Mouse (Mus musculus): ENCODE data around the gene Ffar1. TPM values are rescaled to one million over a fixed set of nuclear protein-coding genes. Genes with fewer than 3 reads are reported as not detected.

Ffar1 gene
- total RNA-seq (2015; ENCODE audit: low replicate concordance) (not detected in 2 replicates), total RNA-seq (2017; ENCODE audit: low replicate concordance) (not detected in 2 replicates)

GRCm38 (mm10) chr7:30861464-30861863, at the start of gene Ffar1:
Gene Ffar1 (minus strand): TSS chr7:30861564.
- ATAC-seq (replicated peaks; ENCODE audit: low FRiP score, poor library complexity, severe bottlenecking) = no peak

GRCm38 (mm10) chr7:30909773-30910172, 48.4 kb upstream of the Ffar1 start:
- no peak for ATAC-seq (replicated peaks; ENCODE audit: low FRiP score, poor library complexity, severe bottlenecking)

GRCm38 (mm10) chr7:30908992-30909431, 47.6 kb upstream of the Ffar1 start:
- ATAC-seq (replicated peaks; ENCODE audit: low FRiP score, poor library complexity, severe bottlenecking) = no peak

DNA sequence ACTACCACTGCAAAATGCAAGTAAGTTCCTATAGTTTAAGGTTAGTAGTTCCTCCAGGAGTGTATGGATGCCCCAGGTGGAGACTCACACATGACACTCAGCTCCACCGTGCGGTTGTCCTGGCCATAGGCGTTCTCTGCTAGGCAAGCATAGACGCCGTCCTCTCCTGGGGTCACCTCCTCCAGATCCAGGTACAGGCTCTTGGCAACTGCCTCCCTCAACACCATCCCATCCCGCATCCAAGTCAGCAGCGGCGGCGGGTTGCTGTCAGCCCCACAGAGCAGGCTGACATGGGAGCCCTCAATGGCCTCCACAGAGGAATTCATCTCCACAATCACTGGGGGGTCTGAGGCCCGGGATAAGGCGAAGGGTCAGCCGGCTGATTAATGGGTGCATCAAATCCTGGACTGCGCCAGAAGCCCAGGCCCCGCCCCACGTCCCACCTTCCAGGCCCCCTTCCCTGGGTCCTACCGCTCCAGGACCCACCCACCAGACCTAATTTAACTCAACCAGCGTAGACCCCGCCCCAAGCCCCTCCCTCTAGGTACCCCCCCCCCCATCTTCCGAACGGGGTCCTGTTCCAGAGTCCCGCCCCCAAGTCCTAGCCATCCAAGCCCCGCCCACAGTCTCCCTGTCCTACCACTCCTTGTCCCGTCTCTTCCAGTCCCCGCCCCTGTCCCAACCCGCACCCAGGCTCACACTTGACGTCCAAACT, 47.1 kb upstream of the Ffar1 start:
- ATAC-seq (replicated peaks; ENCODE audit: low FRiP score, poor library complexity, severe bottlenecking) = no peak

DNA sequence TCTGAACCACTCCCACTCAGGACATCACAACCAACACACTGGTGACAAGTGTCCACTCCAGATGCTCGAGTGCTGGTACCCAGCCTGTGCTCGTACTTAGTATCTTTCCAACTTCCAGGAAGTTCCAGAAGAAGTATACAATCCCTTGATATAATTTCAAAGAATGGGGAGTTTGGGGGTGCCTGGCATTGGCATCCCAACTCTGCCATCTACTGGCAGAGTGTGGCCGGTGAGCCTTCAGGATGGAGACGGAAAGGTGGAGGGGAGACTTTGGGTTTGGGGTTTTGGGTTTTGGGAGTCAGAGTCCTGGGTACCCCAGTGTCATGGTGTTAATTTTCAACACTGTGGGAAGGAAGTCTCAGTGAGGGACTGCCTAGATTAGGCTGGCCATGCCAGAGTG, 42.7 kb upstream of the Ffar1 start:
- no peak for ATAC-seq (replicated peaks; ENCODE audit: low FRiP score, poor library complexity, severe bottlenecking)

DNA sequence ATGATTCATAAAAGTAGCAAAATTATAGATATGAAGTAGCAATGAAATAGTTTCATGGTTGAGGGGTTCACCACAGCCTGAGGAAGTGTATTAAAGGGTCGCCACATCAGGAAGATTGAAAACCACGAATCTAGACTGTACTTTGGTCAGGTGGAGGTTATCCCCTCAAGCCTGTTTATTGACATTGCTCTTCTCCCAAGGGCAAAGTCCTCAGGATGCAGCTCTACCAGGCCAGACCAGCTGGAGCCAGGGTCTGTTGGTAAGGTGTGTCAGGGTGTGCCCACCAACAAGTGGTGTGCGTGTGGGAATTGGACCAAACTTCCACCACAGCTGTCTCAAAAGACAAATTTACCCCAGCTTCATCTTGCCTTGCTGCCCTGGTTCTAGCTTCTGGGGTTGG, 33.9 kb upstream of the Ffar1 start:
- ATAC-seq (replicated peaks; ENCODE audit: low FRiP score, poor library complexity, severe bottlenecking) = no peak

DNA sequence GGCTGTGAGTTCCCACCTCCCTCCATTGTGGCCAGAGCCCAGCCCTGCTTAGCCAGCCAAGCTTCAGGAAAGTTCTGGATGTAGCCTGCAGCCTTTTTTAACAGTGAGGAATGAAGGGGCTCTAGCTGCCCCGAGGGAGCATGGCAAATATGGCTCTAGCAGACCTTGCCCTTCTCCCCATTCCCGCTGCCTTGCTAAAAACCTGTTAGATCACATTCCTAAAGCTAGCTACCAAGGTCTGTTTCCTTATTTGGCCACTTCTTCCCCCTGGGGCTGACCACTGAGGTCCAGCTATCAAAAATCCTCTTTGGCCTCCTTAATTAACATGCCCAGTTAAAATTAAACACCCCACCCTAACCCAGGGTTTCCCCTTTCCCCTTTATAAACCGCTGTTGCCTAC, 31.2 kb upstream of the Ffar1 start:
- no peak for ATAC-seq (replicated peaks; ENCODE audit: low FRiP score, poor library complexity, severe bottlenecking)

- no peak for ATAC-seq (replicated peaks; ENCODE audit: low FRiP score, poor library complexity, severe bottlenecking)
Observed at GRCm38 (mm10) chr7:30891746-30892145, 30.4 kb upstream of the Ffar1 start.

- ATAC-seq (replicated peaks; ENCODE audit: low FRiP score, poor library complexity, severe bottlenecking) = no peak
Observed at GRCm38 (mm10) chr7:30890681-30891080, 29.3 kb upstream of the Ffar1 start.

DNA sequence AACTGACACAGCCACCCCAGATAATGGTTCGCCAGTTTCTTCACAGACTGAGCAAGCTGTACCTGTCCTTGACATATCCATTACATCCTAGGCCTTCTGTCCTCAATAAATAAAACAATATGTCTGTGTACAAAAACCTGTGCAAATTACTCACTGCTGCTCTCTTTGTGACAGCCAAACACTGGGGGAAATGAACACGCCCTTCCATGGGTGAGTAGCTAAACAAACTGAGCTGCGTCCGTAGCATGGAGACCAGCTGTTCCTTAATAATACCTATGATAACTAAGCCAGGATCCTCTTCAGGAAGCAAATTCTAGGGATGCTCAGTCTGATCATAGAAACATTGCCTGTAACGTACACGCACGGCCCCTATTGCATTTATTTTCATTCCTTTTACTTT, 27.4 kb upstream of the Ffar1 start:
- no peak for ATAC-seq (replicated peaks; ENCODE audit: low FRiP score, poor library complexity, severe bottlenecking)

DNA sequence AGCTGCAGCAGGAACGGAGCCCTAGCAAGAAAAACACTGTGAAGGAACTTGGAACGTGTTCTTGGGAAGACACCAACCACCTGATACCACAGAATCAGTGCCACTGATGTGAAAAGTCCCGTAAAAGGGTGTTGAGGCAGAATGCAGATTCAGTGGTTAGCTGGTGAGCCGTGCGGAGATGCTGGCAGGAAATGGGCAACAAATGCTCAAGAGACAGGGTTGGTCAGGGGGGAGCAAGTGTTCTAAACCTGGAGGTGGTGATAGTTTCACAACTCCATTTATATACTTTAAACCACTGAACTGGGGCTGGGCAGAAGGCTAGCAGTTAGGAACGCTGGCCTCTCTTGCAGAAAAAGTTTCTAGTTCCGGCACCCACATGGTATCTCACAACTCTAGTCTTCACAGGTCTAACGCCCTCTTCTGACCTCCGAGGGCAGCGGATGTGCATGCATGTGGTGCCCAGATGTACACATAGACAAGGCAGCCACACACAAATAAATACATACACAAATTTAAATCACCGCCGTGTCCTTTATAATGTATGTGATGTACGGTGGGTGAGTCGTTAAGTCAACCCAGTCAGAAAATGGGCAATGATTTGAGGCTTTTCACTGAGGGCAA, 26.3 kb upstream of the Ffar1 start:
- no peak for ATAC-seq (replicated peaks; ENCODE audit: low FRiP score, poor library complexity, severe bottlenecking)

- ATAC-seq (replicated peaks; ENCODE audit: low FRiP score, poor library complexity, severe bottlenecking) = no peak
Observed at GRCm38 (mm10) chr7:30886852-30887251, 25.5 kb upstream of the Ffar1 start.

GRCm38 (mm10) chr7:30884047-30884446, 22.7 kb upstream of the Ffar1 start:
- no peak for ATAC-seq (replicated peaks; ENCODE audit: low FRiP score, poor library complexity, severe bottlenecking)

DNA sequence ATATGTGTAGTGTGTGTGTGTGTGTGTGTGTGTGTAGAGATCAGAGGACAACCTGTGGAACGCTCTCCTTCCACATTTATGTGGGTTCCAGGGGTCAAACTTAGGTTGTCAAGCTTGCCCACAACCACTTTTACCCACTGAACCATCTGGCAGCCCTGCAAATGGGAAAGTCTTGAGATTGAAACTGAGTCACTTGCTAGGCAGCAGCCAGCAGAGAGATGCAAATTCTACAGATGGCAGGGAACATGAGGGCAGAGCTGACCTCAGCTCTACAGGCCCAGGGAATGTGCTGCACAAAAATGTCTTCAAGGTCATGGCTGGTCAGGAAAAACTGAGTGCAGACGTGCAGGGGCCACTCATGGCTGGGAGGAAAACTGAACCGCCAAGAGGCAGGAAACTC, 20.0 kb upstream of the Ffar1 start:
- no peak for ATAC-seq (replicated peaks; ENCODE audit: low FRiP score, poor library complexity, severe bottlenecking)

GRCm38 (mm10) chr7:30880176-30880575, 18.8 kb upstream of the Ffar1 start, which contains the start of gene Cd22:
Gene Cd22 (minus strand): TSS chr7:30880342.
- ATAC-seq (replicated peaks; ENCODE audit: low FRiP score, poor library complexity, severe bottlenecking) = no peak

DNA sequence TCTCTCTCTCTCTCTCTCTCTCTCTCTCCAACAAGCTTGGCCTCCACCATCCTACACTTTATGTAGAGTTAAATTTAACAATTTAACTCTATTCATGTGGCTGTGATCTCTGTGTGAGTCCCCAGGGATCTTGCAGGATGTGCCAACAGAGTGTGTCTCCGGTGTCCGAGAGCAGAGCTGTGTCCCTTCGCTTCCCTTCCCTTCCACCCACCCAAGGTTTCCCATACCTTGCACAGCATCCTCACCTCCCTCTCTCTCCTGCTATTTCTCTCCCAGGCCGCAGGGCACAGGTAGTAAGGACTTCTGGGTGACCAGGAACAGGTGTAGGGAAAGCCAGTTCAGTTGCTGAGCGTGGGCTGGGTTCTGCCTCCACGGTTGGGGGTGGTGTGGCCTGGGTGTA, 17.6 kb upstream of the Ffar1 start:
- ATAC-seq (replicated peaks; ENCODE audit: low FRiP score, poor library complexity, severe bottlenecking) = no peak

DNA sequence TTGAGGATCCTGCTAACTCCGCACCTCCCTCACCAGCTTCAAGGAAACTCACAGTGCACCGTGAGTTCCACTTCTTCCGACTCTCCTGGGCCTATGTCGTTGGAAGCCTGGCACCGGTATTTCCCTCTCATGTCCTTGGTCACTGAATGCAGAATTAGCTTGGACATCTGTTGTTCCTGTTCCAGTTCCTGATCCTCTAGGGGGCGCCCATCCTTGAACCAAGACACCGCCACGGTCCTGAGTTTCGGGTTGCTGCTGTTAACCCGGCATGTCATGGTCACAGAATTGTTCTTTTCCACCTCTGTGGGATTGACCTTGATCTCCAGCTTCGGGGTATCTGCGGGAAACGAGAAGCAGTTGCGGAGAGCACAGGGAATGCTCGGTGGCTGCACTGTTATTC, 11.7 kb upstream of the Ffar1 start:
- no peak for ATAC-seq (replicated peaks; ENCODE audit: low FRiP score, poor library complexity, severe bottlenecking)

DNA sequence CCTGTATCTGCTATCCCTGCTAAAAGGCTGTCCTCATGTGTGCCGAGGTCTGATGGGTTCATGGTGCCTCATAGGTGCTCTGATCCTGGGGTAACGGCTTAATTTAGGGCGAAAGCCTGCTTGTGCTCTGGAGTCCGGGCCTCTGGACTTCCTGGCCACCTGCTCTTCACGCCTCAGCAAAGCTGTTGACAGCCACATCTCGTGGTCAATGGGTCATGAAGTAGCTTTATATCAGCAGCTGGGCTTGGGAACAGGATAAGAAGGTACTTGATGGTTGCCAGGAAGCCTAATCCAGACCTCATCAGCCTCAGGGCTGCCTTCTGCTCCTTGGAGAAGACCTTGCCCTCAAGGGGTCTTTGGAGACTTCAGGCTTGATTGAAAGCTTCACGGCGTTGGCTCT, 2.0 kb upstream of the Ffar1 start:
- ATAC-seq (replicated peaks; ENCODE audit: low FRiP score, poor library complexity, severe bottlenecking) = no peak

DNA sequence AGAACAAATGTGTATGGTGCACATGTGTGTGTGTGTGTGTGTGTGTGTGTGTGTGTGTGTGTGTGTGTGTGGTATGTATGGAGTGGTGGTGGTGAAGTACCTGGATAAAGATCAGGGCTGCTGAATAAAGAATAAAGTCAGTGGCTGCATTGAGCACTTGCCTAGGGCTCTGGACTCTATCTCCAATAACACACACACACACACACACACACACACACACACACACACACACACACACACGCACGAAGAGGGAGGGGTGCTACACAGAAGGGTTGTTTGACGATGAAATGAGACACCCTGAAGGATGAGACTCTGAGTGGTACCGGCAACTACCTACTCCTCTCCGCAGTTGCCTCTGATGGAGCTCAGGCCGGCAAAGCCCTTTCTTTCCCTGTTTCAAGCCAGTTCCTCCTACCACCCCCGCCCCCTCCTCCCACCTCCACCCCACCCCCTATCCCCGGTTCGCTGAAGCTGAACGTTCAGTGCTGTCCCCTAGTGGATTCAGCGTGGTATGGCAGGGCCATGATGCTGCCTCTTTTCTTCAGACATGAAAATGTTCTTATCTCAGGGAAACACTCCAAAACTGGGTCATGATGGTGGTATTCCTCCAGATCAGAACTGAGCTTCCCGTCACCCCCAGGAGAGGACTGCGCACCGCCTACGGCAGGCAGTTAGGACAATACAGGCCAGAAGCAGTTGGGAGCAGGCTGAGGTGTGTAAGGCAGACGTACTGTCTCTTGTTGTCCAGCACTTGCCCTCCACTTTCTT, 1.5 kb downstream of the Ffar1 start:
- ATAC-seq (replicated peaks; ENCODE audit: low FRiP score, poor library complexity, severe bottlenecking) = no peak

DNA sequence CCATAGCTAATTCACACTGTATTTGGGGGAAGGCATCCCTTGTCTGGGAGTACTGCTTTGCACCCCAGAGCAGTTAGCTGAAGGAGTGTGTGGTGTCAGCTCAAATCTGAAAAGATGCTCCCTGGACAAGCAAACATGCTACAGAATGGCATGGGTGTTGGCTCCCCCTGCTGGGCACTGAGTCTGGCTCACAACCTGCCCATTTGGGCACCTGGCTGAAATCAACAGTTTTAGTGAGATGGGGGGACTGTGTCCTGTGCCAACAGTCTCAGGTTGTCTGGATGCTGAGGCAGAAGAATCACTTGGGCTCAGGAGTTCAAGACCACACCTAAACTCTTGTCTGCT, 2.1 kb downstream of the Ffar1 start:
- no peak for ATAC-seq (replicated peaks; ENCODE audit: low FRiP score, poor library complexity, severe bottlenecking)

- ATAC-seq (replicated peaks; ENCODE audit: low FRiP score, poor library complexity, severe bottlenecking) = no peak
Observed at GRCm38 (mm10) chr7:30857746-30858145, 3.6 kb downstream of the Ffar1 start.
